Mouse (Mus musculus) heart, adult 2 months (tissue): ENCODE measurements around the gene C1qtnf5. TPM values are rescaled to one million over a fixed set of nuclear protein-coding genes. Genes with fewer than 3 reads are reported as not detected.

Experiments
- DNase-seq, 2 experiments: peaks; one replicate each; pipeline ENCODE4 v3.0.0; 2021
- H3K27ac ChIP-seq: fragments of 200-600 bp; 2 replicates; pipeline ENCODE4 v1.8.1; 2022
- H3K27me3 ChIP-seq: fragments of 200-500 bp; 2 replicates; pipeline ENCODE4 v1.6.1; 2012; ENCODE audit warnings: mild to moderate bottlenecking, low read length, inconsistent platforms, mixed read lengths; ENCODE audit not compliant: control insufficient read depth, insufficient read depth
- H3K36me3 ChIP-seq: fragments of 200-500 bp; 2 replicates; pipeline ENCODE4 v1.6.1; 2012; ENCODE audit warnings: low read length, inconsistent platforms; ENCODE audit not compliant: control insufficient read depth, insufficient read depth
- H3K4me1 ChIP-seq: fragments of 200-500 bp; 2 replicates; pipeline ENCODE4 v1.6.1; 2011; ENCODE audit warnings: low read length; ENCODE audit not compliant: control insufficient read depth, insufficient read depth
- H3K4me3 ChIP-seq: fragments of 200-600 bp; 2 replicates; pipeline ENCODE4 v1.8.1; 2022
- H3K79me2 ChIP-seq: fragments of 200-500 bp; replicated peaks from 2 replicates; pipeline ENCODE4 v1.6.1; 2012; ENCODE audit warnings: mild to moderate bottlenecking, inconsistent platforms, low read length, moderate library complexity, mixed read lengths; ENCODE audit not compliant: control insufficient read depth, insufficient read depth
- H3K9ac ChIP-seq: fragments of 200-500 bp; 2 replicates; pipeline ENCODE4 v1.6.1; 2012; ENCODE audit warnings: low read depth, mild to moderate bottlenecking, control low read depth, inconsistent platforms, low read length, mixed read lengths
- CTCF ChIP-seq: fragments of 200-600 bp; IDR thresholded peaks from 2 replicates; pipeline ENCODE4 v1.8.1; 2022; ENCODE audit warnings: antibody characterized with exemption, mild to moderate bottlenecking, moderate library complexity
- EP300 ChIP-seq: fragments of 200-500 bp; IDR thresholded peaks from 2 replicates; pipeline ENCODE4 v1.6.1; 2011; ENCODE audit warnings: low read depth, low read length, control low read depth; ENCODE audit not compliant: insufficient read depth
- POLR2A ChIP-seq: fragments of 200-500 bp; IDR thresholded peaks from 2 replicates; pipeline ENCODE4 v1.6.1; 2011; ENCODE audit warnings: mild to moderate bottlenecking, low read depth, low read length, control low read depth; ENCODE audit not compliant: insufficient read depth
- WGBS: fragments of 180-500 bp; shearing (Covaris S2); methylation state at CpG from one replicate; pipeline ENCODE4 v1.1.7; 2018; 5-methylcytosine and 5-hydroxymethylcytosine counted together
- intact Hi-C: fragments of 180-260 bp; cut with DNase I; formaldehyde crosslinking; loops from one replicate; pipeline ENCODE4 v1.15.1; 2025
- polyA plus RNA-seq: library from polyadenylated mRNA; depleted of rRNA; stranded (reverse); fragments of >200 nt; gene quantifications from 2 replicates; pipeline ENCODE4 v1.2.3, GENCODE M21; 2012
- total RNA-seq, 2 experiments: library from RNA; stranded (reverse); gene quantifications; 2 replicates each; pipeline ENCODE4 v1.2.3; 2021

C1qtnf5 gene
- total and polyA plus RNA-seq, 3 experiments: 4.8 to 9.4 (median 7.6) TPM

DNA sequence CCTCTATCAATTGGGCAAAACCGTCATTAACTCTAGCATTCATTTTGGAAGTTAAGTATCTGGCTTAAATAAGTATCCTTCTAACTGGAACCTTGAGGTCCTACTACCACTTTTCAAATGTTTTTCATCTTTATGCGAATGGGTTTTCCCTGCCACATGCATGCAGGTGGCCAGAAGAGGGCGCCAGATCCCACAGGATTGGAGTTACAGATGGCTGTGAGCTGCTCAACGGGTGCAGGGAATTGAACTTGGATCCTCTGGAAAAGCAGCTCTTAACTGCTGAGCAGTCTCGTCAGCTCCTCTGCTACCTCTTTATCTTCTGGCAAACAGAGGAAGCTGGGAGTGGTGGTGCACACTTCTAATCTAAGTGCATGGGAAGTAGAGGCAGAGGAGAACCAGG, 12.0 kb downstream of the C1qtnf5 start:
- Histone ChIP-seq H3K27ac (no peak overlapping the region), H3K9ac (no peak overlapping the region), H3K36me3 (no peaks in the 10 kb centered on the region), H3K79me2 (no peaks in the 10 kb centered on the region), H3K27me3 (no peaks in the 10 kb centered on the region), H3K4me3 (no peak overlapping the region), H3K4me1 (no peaks in the 10 kb centered on the region)
- peak; percentile 75 for TF ChIP-seq CTCF
- no peak for TF ChIP-seq POLR2A
- no peak for TF ChIP-seq EP300
- 59% methylated on average over 5 of the region's 5 CpGs for WGBS
- DNase-seq: no peak
- intact Hi-C loops: no loop called here

DNA sequence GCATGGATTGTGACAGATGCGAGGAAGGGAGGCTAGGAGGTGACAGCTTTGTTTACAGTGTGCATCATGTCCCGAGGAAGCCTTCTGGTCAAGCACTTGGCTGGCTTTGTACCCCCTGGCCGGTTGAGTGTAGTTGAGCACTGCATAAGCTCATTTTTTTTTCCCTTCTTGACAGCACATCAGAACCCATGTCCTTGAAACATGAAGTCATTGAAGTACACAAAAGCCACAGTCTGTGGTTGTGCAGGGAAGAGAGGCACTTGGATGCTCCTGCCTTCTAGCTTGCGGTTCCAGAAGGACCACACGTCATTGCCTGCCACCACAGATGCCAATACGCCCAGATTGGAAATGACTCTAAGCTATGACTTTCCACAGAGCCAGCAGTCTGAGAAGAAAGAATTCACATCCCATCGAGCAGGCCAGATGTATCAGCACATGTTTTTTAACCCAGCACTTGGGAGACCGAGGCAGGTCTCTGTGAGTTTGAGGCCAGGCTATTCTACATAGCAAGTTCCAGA, 13.0 kb downstream of the C1qtnf5 start:
- Histone ChIP-seq H3K36me3 (no peaks in the 10 kb centered on the region), H3K27ac (no peak overlapping the region), H3K27me3 (no peaks in the 10 kb centered on the region), H3K4me3 (no peak overlapping the region), H3K79me2 (no peaks in the 10 kb centered on the region), H3K4me1 (no peaks in the 10 kb centered on the region), H3K9ac (no peak overlapping the region)
- intact Hi-C loops: no loop called here
- DNase-seq: no peak
- 74% methylated on average over 8 of the region's 8 CpGs for WGBS
- TF ChIP-seq CTCF (no peak), POLR2A (no peak), EP300 (no peak)

DNA sequence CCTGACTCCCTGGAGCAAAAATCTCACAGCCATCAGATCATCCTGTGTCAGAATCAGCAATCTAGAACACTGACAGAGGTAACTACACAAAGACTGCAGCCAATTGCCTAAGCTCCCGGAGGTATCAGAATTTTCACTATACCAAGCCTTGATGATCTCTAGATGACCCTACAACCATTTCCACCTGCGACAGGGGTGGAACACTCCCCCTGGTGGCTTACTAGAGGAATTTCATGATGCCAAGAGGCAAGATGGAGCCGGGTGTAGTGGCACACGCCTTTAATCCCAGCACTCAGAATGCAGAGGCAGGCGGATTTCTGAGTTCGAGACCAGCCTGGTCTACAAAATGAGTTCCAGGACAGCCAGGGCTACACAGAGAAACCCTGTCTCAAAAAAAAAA, 17.3 kb downstream of the C1qtnf5 start:
- Histone ChIP-seq H3K79me2 (no peaks in the 10 kb centered on the region), H3K36me3 (no peaks in the 10 kb centered on the region), H3K4me3 (no peak overlapping the region), H3K4me1 (peaks cover 9% of the 10 kb centered on the region), H3K27me3 (no peaks in the 10 kb centered on the region), H3K9ac (no peak overlapping the region), H3K27ac (no peak overlapping the region)
- no peak for DNase-seq
- WGBS: 59% methylated on average over 6 of the region's 6 CpGs
- TF ChIP-seq EP300 (no peak), POLR2A (no peak), CTCF (peak; percentile 77)
- intact Hi-C loops: no loop called here

DNA sequence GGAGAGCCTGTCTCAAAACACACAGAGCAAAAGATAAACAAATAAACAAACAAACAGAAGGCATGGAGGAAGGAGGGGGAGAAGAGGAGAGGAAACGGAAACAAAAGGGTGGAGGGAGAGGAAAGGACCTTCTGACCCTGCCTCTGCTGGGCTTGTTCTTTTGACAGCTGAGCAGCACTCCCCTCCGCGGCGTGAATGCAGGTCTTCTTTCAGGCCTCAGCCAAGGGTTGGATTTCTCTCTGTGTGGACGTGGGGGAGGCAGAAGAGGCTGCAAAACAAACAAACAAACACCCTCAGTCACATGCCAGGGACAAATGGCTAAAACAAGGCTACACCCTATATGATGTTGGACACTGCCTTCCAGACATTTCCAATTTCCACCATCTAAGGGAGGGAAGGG, 18.0 kb downstream of the C1qtnf5 start:
- H3K36me3 ChIP-seq: no peaks in the 10 kb centered on the region
- no peaks in the 10 kb centered on the region for H3K79me2 ChIP-seq
- H3K4me1 ChIP-seq: peaks cover 12% of the 10 kb centered on the region
- no peak overlapping the region for H3K4me3 ChIP-seq
- WGBS: 53% methylated on average over 5 of the region's 5 CpGs
- intact Hi-C loops: loop anchor here (5.0 kb wide), 2 partner anchors 122 to 232 kb away; no protein-coding TSS in a partner anchor
- no peak overlapping the region for H3K9ac ChIP-seq
- DNase-seq: peak in 1 of 2 experiments; percentile 13
- no peaks in the 10 kb centered on the region for H3K27me3 ChIP-seq
- H3K27ac ChIP-seq: no peak overlapping the region
- no peak for TF ChIP-seq EP300
- TF ChIP-seq CTCF: no peak
- no peak for TF ChIP-seq POLR2A

DNA sequence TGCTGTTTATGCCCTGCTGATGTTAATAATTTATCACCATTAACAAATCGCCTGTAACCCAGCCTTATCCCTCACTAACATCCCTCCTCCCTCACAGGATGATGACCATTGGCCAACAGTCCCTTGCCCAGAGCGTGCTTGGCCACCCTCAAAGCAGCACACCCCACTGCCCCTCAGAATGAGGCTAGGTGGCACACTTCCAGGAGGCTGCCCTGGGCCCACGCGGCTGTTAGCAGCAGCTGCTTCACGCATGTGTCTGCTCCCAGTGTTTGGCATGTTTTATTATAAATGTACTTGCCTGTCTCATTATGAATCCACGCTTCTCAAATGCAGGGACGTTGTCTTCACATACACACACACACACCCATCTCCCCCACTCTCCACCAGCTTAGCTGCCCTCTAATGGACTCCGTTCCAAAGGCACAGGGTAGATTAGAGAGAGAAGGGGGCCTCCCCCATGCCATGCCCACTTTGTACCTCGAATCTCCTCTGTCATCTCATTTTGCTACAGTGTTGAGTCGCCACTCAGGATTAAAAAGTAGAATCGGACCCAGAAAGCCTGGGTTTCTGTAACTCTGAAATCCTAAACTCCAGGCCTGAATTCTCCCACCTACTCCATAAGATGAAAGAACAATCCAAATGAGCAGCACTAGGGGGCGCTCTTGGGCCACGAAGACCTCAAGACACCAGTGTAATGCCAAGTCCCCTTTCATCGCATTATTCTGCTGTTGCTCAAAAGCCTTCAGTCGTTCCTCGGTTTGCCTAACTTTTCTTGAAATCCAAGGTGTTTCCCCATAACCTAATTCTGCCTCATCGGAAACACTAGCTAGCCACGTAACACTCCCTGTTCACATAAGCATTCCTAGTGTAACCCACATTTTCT, 18.7 kb downstream of the C1qtnf5 start:
- Histone ChIP-seq H3K79me2 (no peaks in the 10 kb centered on the region), H3K27me3 (no peaks in the 10 kb centered on the region), H3K36me3 (no peaks in the 10 kb centered on the region), H3K9ac (no peak overlapping the region; the same call in 1 of the 2 replicates), H3K27ac (peak overlapping the region; percentile 60), H3K4me1 (peaks cover 14% of the 10 kb centered on the region), H3K4me3 (peak overlapping the region; percentile 30; the same call in 1 of the 2 replicates)
- DNase-seq: peak; percentile 83 to 85
- TF ChIP-seq CTCF: peak; percentile 95
- TF ChIP-seq EP300: peak; percentile 93
- TF ChIP-seq POLR2A: no peak
- intact Hi-C loops: loop anchor here (1.0 to 5.0 kb wide), 6 partner anchors 21 to 265 kb away; partner anchors contain the start of gene Cbl
- 31% methylated on average over 18 of the region's 18 CpGs for WGBS

DNA sequence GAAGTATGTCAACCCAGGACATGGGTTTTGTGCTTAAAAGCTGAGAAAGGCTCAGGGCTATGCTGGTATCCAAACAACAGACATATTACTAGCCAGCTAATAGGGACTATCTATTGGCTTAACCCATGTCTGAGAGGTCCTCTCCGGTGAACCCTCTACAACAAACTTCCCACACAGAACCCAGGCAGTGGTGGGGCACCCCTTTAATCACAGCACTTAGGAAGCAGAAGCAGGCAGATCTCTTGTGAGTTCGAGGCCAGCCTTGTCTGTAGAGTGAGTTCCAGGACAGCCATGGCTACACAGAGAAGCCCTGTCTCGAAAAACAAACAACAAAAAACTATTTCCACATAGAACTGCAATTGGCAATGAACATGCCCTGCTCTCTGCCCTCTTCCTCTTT, 19.7 kb downstream of the C1qtnf5 start:
- Histone ChIP-seq H3K27ac (peak overlapping the region; percentile 60), H3K79me2 (no peaks in the 10 kb centered on the region), H3K9ac (no peak overlapping the region), H3K36me3 (no peaks in the 10 kb centered on the region), H3K4me1 (peaks cover 14% of the 10 kb centered on the region), H3K4me3 (no peak overlapping the region), H3K27me3 (no peaks in the 10 kb centered on the region)
- TF ChIP-seq CTCF (no peak), POLR2A (no peak), EP300 (no peak)
- intact Hi-C loops: loop anchor here (1.0 to 5.0 kb wide), 6 partner anchors 20 to 264 kb away; partner anchors contain the start of gene Cbl
- peak in 1 of 2 experiments; percentile 19 for DNase-seq
- 59% methylated on average over 3 of the region's 3 CpGs for WGBS
